Mouse (Mus musculus) bone marrow macrophage, adult 2 months (primary cell): Measurements from ENCODE around the gene Afm.

Experiments used
- CTCF ChIP-seq: IDR thresholded peaks from 2 replicates; pipeline ENCODE4 v1.5.1; 2012; ENCODE audit warnings: low read depth, mild to moderate bottlenecking, low read length, moderate library complexity
- POLR2A ChIP-seq: IDR thresholded peaks from 2 replicates; pipeline ENCODE4 v1.6.1; 2012; ENCODE audit warnings: mild to moderate bottlenecking, low read depth, low read length, borderline replicate concordance

GRCm38 (mm10) chr5:90562880-90563279 is 44.1 kb downstream of the Afm start:
- no peak for TF ChIP-seq CTCF
- TF ChIP-seq POLR2A, result no peak
